Mouse (Mus musculus) adrenal gland, adult 18-20 months (tissue): ENCODE measurements around the gene Alkbh5. TPM values are rescaled to one million over a fixed set of nuclear protein-coding genes. Genes with fewer than 3 reads are reported as not detected.
"Not testable (repeated sequence)": the region's sequence is repeated elsewhere in the genome, so short reads cannot be mapped to it uniquely, and the experiment has no call there.

Experiments used
- DNase-seq, 2 experiments: peaks; one replicate each; pipeline ENCODE4 v3.0.0; 2021 to 2022; ENCODE audit warnings: low spot score in 2 of 2
- total RNA-seq, 2 experiments: library from RNA; stranded (reverse); gene quantifications; 1 replicate in 1 of 2; 2 replicates in 1 of 2; pipeline ENCODE4 v1.2.3; 2021

Alkbh5 gene
- total RNA-seq, 2 experiments from 2014 or later, result 85.0 to 117 TPM

- DNase-seq, result no peak
These were observed 4.6 kb downstream of the Alkbh5 start for GRCm38 (mm10) chr11:60540761-60541160.

GRCm38 (mm10) chr11:60541831-60542230 is 5.7 kb downstream of the Alkbh5 start:
- no peak for DNase-seq

- DNase-seq, result not testable (repeated sequence)
These were observed 7.0 kb downstream of the Alkbh5 start for GRCm38 (mm10) chr11:60543211-60543610.

- no peak for DNase-seq
These were observed 9.3 kb downstream of the Alkbh5 start for GRCm38 (mm10) chr11:60545433-60545832.

- DNase-seq, result no peak
These were observed 11.9 kb downstream of the Alkbh5 start for GRCm38 (mm10) chr11:60548112-60548511.

- no peak for DNase-seq
These were observed 16.9 kb downstream of the Alkbh5 start for GRCm38 (mm10) chr11:60553091-60553490.

- DNase-seq, result no peak
These were observed 21.5 kb downstream of the Alkbh5 start for GRCm38 (mm10) chr11:60557675-60558074.

- peak; percentile 54 to 56 for DNase-seq
These were observed 23.2 kb downstream of the Alkbh5 start for GRCm38 (mm10) chr11:60559342-60559741.

GRCm38 (mm10) chr11:60574006-60574405 is 37.8 kb downstream of the Alkbh5 start:
- not testable (repeated sequence) for DNase-seq

Other genes starting within 250 kb of the Alkbh5 start
- gene Tom1l2, start 183.5 kb upstream of the Alkbh5 start, total RNA-seq, result 10 to 100 TPM; 63.0 to 80.7 TPM
- 1 to 10 TPM in 1 of 2 experiments, under 1 TPM in 1; 0.73 to 1.6 TPM for gene Drc3, start 183.1 kb upstream of the Alkbh5 start, total RNA-seq
- 10 to 100 TPM; 48.8 to 63.1 TPM for gene Gid4, start 119.2 kb upstream of the Alkbh5 start, total RNA-seq
- gene Atpaf2, start 117.9 kb upstream of the Alkbh5 start, total RNA-seq, result 10 to 100 TPM; 60.7 to 93.7 TPM
- 10 to 100 TPM; 54.6 to 65.5 TPM for gene Drg2, start 81.8 kb upstream of the Alkbh5 start, total RNA-seq
- gene Myo15, start 67.0 kb upstream of the Alkbh5 start, total RNA-seq, result under 1 TPM; 0.10 to 0.13 TPM
- 10 to 100 TPM; 19.2 to 22.6 TPM for gene Llgl1, start 163.3 kb downstream of the Alkbh5 start, total RNA-seq
- 100 to 1,000 TPM; 145 to 174 TPM for gene Flii, start 190.9 kb downstream of the Alkbh5 start, total RNA-seq
- gene Mief2, start 192.0 kb downstream of the Alkbh5 start, total RNA-seq, result 10 to 100 TPM; 27.0 to 32.3 TPM
- gene Top3a, start 241.0 kb downstream of the Alkbh5 start, total RNA-seq, result 1 to 10 TPM; 5.9 to 7.7 TPM
- 10 to 100 TPM; 26.9 to 28.4 TPM for gene Smcr8, start 241.1 kb downstream of the Alkbh5 start, total RNA-seq